Mouse (Mus musculus): ENCODE data around the gene Tnfrsf1b. TPM values are rescaled to one million over a fixed set of nuclear protein-coding genes. Genes with fewer than 3 reads are reported as not detected.

Gene Tnfrsf1b
- polyA plus RNA-seq, 1 experiment = 9.7 TPM

DNA sequence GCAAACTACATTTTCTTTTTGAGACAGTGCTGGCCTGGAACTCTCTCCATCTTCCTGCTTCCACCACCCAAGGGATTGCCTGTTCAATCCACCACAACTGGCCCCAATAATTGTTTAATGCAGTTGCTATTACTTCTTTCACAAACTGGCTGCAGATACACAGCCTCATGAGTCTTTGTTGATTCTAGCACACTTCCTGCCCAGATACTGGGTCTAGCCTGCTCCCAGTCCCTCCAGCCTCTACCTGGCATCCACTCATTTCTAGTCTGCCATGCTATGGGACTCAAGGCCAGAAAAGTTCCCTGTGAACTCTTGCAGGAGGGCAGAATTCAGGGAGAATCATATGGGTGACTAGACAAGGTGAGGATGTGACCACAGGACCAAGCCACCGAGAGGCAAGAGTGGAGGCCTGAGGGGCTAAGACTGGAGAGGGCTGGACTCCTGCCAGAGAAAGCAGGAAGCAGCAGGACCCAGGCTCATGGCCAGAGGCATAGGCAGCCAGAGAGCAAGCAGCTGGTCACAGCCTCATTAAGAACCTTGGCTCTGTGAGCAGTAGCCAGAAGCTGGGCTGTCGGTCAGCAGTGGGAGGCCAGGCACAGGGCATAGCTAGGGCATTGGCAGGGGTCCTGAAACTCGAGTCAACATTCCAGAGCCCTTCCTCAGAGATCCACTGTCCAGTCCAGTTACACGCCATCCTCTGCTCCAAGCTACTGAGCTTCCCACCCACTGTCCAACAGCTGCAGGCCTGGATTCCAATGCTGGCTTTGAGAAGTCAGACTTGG lies 7.4 kb downstream of the Tnfrsf1b start:
- H3ac ChIP-seq (ENCODE audit: control insufficient read depth, insufficient read length) = no peak overlapping the region
- H3K27me3 ChIP-seq (ENCODE audit: control insufficient read depth, insufficient read depth, insufficient read length) = no peaks in the 10 kb centered on the region
- H3K36me3 ChIP-seq (ENCODE audit: control insufficient read depth, insufficient read depth) = no peaks in the 10 kb centered on the region
- peaks cover 54% of the 10 kb centered on the region for H3K79me2 ChIP-seq (ENCODE audit: control insufficient read depth, insufficient read depth)
- H3K4me2 ChIP-seq (ENCODE audit: low read depth) = peak overlapping the region; percentile 69
- no peak overlapping the region for H3K4me3 ChIP-seq
- TF ChIP-seq E2F4 (IDR thresholded peaks at IDR 0.05; ENCODE audit: insufficient read depth) = no peak
- TF ChIP-seq SRF (IDR thresholded peaks at IDR 0.05; ENCODE audit: control insufficient read depth, insufficient read length, low read depth) = no peak
- TF ChIP-seq USF1 (IDR thresholded peaks at IDR 0.05; ENCODE audit: low read depth) = no peak
- TF ChIP-seq MYOG (IDR thresholded peaks at IDR 0.05; ENCODE audit: control insufficient read depth in 1 of 3, insufficient read depth in 1 of 3, insufficient read length in 2 of 3, low read depth in 2 of 3) = peak; percentile 5 to 77 (median 72)
- TF ChIP-seq POLR2AphosphoS2 (IDR thresholded peaks at IDR 0.05; ENCODE audit: insufficient read length, low read depth) = no peak
- peak; percentile 27 to 87 (median 85) for TF ChIP-seq MYOD1 (IDR thresholded peaks at IDR 0.05; ENCODE audit: control insufficient read depth in 1 of 3, insufficient read length in 2 of 3, low read depth in 2 of 3)
- TF ChIP-seq REST (IDR thresholded peaks at IDR 0.05; ENCODE audit: insufficient read depth, insufficient read length) = no peak
- no peak for TF ChIP-seq CEBPB (IDR thresholded peaks at IDR 0.05; ENCODE audit: insufficient read depth, poor library complexity, severe bottlenecking)
- TF ChIP-seq TCF12 (IDR thresholded peaks at IDR 0.05; ENCODE audit: insufficient read depth, poor library complexity, severe bottlenecking) = peak; percentile 39

DNA sequence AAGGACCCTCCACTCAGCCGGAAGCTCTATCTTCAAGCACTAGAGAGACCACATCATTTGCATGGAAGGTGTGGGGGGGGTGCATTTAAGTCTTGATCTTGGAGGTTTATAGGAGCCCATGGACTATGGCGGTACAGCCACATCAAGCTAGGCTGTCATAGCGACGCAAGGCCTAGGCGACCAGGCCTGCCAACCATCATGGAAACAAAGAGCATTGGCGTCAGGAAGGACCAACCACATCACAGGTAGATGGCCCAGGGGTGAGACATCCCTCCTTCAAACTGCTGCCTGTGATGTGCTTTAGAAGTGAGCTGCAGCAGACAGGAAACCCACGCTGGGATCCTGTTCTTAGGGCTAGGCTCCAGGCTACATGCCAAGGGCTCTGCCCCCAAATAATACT lies 10.6 kb downstream of the Tnfrsf1b start:
- TF ChIP-seq POLR2A (IDR thresholded peaks at IDR 0.05; ENCODE audit: insufficient read length, low read depth) = no peak
- TF ChIP-seq USF1 (IDR thresholded peaks at IDR 0.05; ENCODE audit: low read depth) = no peak
- no peak for TF ChIP-seq POLR2AphosphoS2 (IDR thresholded peaks at IDR 0.05; ENCODE audit: insufficient read length, low read depth)
- TF ChIP-seq E2F4 (IDR thresholded peaks at IDR 0.05; ENCODE audit: insufficient read depth) = no peak
- no peak for TF ChIP-seq CEBPB (IDR thresholded peaks at IDR 0.05; ENCODE audit: insufficient read depth, poor library complexity, severe bottlenecking)
- no peak for TF ChIP-seq REST (IDR thresholded peaks at IDR 0.05; ENCODE audit: insufficient read depth, insufficient read length)
- no peak for TF ChIP-seq SRF (IDR thresholded peaks at IDR 0.05; ENCODE audit: control insufficient read depth, insufficient read length, low read depth)
- TF ChIP-seq MYOD1 (IDR thresholded peaks at IDR 0.05; ENCODE audit: control insufficient read depth in 1 of 3, insufficient read length in 2 of 3, low read depth in 2 of 3) = no peak
- no peak for TF ChIP-seq MYOG (IDR thresholded peaks at IDR 0.05; ENCODE audit: control insufficient read depth in 1 of 3, insufficient read depth in 1 of 3, insufficient read length in 2 of 3, low read depth in 2 of 3)
- TF ChIP-seq MAX (IDR thresholded peaks at IDR 0.05; ENCODE audit: low read depth) = no peak
- no peak for TF ChIP-seq TCF12 (IDR thresholded peaks at IDR 0.05; ENCODE audit: insufficient read depth, poor library complexity, severe bottlenecking)
- no peak for TF ChIP-seq TCF3 (IDR thresholded peaks at IDR 0.05; ENCODE audit: insufficient read length, low read depth)
- H3ac ChIP-seq (ENCODE audit: control insufficient read depth, insufficient read length) = no peak overlapping the region
- no peak overlapping the region for H3K4me2 ChIP-seq (ENCODE audit: low read depth)
- H3K4me3 ChIP-seq = no peak overlapping the region
- H3K27me3 ChIP-seq (ENCODE audit: control insufficient read depth, insufficient read depth, insufficient read length) = no peaks in the 10 kb centered on the region
- no peaks in the 10 kb centered on the region for H3K36me3 ChIP-seq (ENCODE audit: control insufficient read depth, insufficient read depth)
- H3K79me2 ChIP-seq (ENCODE audit: control insufficient read depth, insufficient read depth) = peaks cover 34% of the 10 kb centered on the region

DNA sequence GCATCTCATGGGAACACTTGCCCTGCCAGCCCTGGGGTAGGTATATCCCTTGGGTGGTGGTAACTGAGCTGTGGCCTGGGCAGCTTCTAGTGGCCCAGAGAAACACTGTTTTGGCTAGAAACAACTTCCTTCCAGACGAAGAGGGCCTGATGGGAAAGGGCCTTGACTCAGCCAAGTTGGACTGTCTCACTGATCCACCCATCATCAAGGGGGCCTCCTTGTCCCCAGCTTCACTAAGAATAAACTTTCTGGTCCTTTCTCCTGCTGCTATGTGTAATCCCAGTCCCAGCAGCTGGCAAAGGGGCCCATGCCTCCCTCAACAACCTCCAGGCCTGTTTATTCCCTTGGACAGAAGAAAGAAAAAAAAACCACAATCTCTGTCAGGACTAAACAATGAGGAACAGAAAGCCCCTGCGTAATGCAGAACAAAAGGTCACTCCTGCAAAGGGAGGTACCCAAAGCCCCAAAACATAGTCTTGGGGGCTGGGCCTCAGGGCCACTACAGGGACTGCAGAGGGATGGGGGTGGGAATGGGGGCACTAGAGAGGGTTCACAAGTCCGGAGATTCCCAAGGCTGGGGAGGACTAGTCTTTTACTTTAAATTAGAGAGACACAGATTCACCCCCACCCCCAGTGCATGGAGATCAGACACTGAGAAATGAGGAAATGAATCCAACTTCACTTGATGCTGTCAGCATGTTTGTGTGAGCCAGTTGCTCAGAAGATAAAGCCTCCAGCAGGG lies 13.0 kb downstream of the Tnfrsf1b start:
- Histone ChIP-seq H3K4me2 (ENCODE audit: low read depth) (no peak overlapping the region), H3K79me2 (ENCODE audit: control insufficient read depth, insufficient read depth) (peaks cover 32% of the 10 kb centered on the region), H3K4me3 (no peak overlapping the region), H3ac (ENCODE audit: control insufficient read depth, insufficient read length) (no peak overlapping the region), H3K36me3 (ENCODE audit: control insufficient read depth, insufficient read depth) (no peaks in the 10 kb centered on the region), H3K27me3 (ENCODE audit: control insufficient read depth, insufficient read depth, insufficient read length) (no peaks in the 10 kb centered on the region)
- no peak for TF ChIP-seq POLR2A (IDR thresholded peaks at IDR 0.05; ENCODE audit: insufficient read length, low read depth)
- TF ChIP-seq MAX (IDR thresholded peaks at IDR 0.05; ENCODE audit: low read depth) = no peak
- no peak for TF ChIP-seq REST (IDR thresholded peaks at IDR 0.05; ENCODE audit: insufficient read depth, insufficient read length)

DNA sequence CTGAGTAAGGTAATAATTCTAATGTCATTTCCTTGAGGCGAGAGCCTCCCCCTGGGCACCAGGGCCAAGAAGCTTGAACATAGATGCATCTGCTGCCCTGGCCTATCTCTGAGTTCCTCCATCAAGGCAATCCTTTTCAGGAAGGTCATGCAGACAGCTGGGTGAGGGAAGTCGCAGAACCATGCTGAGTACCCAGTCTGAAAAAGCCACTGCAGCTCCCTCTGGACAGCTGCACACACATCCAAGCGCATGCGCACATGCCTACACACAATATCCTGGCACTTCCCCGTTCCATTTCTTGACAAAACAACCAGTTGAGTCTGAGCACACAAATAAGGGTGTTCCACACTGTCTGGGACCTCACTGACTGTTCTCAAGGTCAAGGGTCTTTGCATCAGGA lies 14.9 kb downstream of the Tnfrsf1b start:
- Histone ChIP-seq H3K4me3 (no peak overlapping the region), H3K79me2 (ENCODE audit: control insufficient read depth, insufficient read depth) (peaks cover 16% of the 10 kb centered on the region), H3ac (ENCODE audit: control insufficient read depth, insufficient read length) (no peak overlapping the region), H3K4me2 (ENCODE audit: low read depth) (no peak overlapping the region), H3K27me3 (ENCODE audit: control insufficient read depth, insufficient read depth, insufficient read length) (no peaks in the 10 kb centered on the region), H3K36me3 (ENCODE audit: control insufficient read depth, insufficient read depth) (no peaks in the 10 kb centered on the region)
- peak in 1 of 3 experiments; percentile 30 for TF ChIP-seq MYOG (IDR thresholded peaks at IDR 0.05; ENCODE audit: control insufficient read depth in 1 of 3, insufficient read depth in 1 of 3, insufficient read length in 2 of 3, low read depth in 2 of 3)
- TF ChIP-seq MYOD1 (IDR thresholded peaks at IDR 0.05; ENCODE audit: control insufficient read depth in 1 of 3, insufficient read length in 2 of 3, low read depth in 2 of 3) = peak in 1 of 3 experiments; percentile 36
- TF ChIP-seq POLR2A (IDR thresholded peaks at IDR 0.05; ENCODE audit: insufficient read length, low read depth) = no peak

DNA sequence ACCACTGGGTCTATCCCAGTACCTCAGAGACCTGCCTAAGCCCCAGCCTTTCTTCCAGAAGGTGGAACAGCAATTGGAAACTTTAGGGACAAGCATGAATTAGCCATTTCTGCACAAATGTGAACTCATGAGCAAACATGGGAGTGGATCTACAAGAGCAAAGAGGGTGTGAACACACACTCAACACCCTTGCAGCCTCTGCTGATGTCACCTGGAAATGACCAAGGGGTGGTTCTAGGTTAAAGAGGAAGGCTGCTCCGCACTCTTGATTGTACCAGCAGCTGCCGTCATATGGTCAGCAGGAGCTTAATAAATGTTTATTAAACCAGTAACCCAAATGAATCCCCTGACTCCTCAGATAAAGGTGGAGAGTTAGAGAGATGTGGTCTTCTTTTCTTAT lies 16.0 kb downstream of the Tnfrsf1b start:
- Histone ChIP-seq H3K4me2 (ENCODE audit: low read depth) (no peak overlapping the region), H3K4me3 (no peak overlapping the region), H3K36me3 (ENCODE audit: control insufficient read depth, insufficient read depth) (no peaks in the 10 kb centered on the region), H3K79me2 (ENCODE audit: control insufficient read depth, insufficient read depth) (peaks cover 11% of the 10 kb centered on the region), H3K27me3 (ENCODE audit: control insufficient read depth, insufficient read depth, insufficient read length) (no peaks in the 10 kb centered on the region), H3ac (ENCODE audit: control insufficient read depth, insufficient read length) (no peak overlapping the region)
- TF ChIP-seq USF1 (IDR thresholded peaks at IDR 0.05; ENCODE audit: low read depth) (no peak), CEBPB (IDR thresholded peaks at IDR 0.05; ENCODE audit: insufficient read depth, poor library complexity, severe bottlenecking) (no peak), POLR2A (IDR thresholded peaks at IDR 0.05; ENCODE audit: insufficient read length, low read depth) (no peak), MAX (IDR thresholded peaks at IDR 0.05; ENCODE audit: low read depth) (no peak), E2F4 (IDR thresholded peaks at IDR 0.05; ENCODE audit: insufficient read depth) (no peak), POLR2AphosphoS2 (IDR thresholded peaks at IDR 0.05; ENCODE audit: insufficient read length, low read depth) (no peak), MYOG (IDR thresholded peaks at IDR 0.05; ENCODE audit: control insufficient read depth in 1 of 3, insufficient read depth in 1 of 3, insufficient read length in 2 of 3, low read depth in 2 of 3) (no peak), MYOD1 (IDR thresholded peaks at IDR 0.05; ENCODE audit: control insufficient read depth in 1 of 3, insufficient read length in 2 of 3, low read depth in 2 of 3) (no peak), SRF (IDR thresholded peaks at IDR 0.05; ENCODE audit: control insufficient read depth, insufficient read length, low read depth) (no peak), TCF12 (IDR thresholded peaks at IDR 0.05; ENCODE audit: insufficient read depth, poor library complexity, severe bottlenecking) (no peak), REST (IDR thresholded peaks at IDR 0.05; ENCODE audit: insufficient read depth, insufficient read length) (no peak), TCF3 (IDR thresholded peaks at IDR 0.05; ENCODE audit: insufficient read length, low read depth) (no peak)
